Mouse (Mus musculus) liver, adult (tissue): ENCODE data around the gene Zfp652.

Source experiments
- GATA4 ChIP-seq: IDR thresholded peaks from 2 replicates; pipeline ENCODE4 v1.6.1; 2014; ENCODE audit warnings: mild to moderate bottlenecking, low read length; ENCODE audit not compliant: insufficient replicate concordance

The Zfp652 gene

DNA sequence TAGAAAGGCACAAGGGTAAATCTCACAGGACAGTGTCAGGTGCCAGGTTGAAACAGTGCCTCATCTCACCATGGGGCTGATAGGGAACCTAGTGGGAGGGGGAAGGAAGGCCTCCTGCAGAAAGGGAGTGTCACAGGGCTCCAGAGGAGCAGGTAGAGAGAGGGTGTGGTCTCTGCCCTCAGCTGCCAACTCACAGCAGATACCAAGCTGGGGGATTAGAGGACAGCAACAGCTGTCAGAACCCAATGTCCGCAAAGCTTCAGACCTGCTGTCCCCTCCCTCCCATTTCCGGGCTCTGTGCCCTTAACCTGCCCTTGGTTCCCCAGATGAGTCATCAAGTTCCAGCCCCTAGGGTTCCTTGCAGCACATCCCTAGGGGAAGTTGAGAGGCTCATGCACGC, 93.1 kb downstream of the Zfp652 start:
- no peak for TF ChIP-seq GATA4

DNA sequence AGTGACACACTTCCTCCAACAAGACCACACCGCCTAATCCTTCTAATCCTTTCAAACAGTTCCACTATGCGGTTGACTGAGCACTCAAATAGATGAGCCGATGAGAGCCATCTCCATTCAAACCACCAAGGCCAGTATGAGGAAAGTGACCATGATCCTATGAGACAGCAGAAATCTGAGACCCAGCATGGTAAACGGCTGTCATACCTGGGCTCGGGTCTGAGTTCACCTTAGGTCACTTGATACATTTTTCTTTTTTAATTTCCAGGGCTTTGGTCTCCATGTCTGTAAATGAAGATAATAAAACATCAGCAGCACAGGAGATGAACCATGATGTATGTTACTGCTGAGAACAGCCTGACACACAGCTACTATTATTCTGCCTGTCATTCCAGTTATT, 95.4 kb downstream of the Zfp652 start:
- no peak for TF ChIP-seq GATA4

DNA sequence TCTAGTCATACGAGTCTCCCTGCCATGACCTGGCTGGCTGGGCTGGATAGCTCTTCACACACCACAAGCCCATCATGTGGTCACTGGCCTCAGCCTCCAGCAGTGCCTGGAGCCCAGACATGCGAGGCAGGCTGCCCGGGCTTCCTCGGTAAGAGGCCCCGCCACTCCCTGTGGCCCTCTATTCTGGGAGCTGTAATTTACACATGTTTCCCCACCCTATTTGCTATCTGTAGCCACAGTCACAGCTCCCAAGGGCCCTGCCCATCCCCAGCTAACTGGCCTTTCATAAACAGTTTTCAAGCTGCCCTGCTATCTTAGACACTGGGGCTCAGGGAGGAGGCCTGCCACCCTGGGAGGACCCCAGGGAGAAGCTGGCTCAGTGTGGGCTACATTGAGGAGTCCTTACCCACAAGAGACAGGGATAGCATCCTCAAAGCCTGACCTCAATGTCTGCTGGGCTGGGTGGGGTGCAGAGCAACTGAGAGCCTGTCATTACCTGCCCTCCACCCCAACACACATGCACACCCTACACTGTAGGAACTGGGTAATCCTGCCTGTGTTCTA, 96.1 kb downstream of the Zfp652 start:
- no peak for TF ChIP-seq GATA4

DNA sequence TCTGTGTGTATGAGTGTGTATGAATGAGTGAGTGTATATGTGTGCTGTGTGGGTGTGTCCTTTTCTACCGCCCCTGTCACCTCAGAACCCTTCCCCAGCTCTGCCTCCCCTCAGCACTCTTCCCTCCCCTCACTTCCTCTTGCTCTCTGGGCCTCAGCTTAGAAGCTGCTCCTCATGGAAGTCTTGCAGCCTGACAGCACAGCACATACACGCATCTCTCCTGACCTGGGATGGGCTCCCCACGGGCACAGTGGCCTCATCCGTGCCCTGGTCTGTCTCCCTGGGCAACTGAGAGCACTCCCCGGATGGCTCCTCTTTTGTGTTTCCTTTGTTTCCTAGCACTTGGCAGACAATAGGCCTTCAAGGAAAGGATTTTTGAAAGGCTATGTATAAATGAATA, 97.1 kb downstream of the Zfp652 start:
- no peak for TF ChIP-seq GATA4

DNA sequence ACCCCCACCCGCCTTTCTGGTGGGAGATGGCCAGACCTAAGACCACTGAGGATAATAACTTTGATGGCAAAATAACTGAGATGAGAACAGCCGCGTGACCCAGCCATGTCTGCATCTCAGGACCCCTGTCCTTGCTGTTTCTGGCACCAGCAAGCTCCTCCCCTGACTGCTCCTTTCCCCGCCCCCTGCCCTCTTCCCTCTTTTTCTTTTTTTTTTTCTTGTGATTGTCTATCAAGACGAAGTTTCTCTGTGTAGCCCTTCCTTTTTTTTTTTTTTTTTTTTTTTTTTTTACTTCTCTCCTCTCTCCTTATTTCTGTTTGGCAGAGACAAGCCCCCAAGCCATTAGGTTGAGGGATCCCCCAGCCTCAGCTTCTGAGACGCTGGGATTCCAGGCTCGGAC, 98.4 kb downstream of the Zfp652 start:
- no peak for TF ChIP-seq GATA4

DNA sequence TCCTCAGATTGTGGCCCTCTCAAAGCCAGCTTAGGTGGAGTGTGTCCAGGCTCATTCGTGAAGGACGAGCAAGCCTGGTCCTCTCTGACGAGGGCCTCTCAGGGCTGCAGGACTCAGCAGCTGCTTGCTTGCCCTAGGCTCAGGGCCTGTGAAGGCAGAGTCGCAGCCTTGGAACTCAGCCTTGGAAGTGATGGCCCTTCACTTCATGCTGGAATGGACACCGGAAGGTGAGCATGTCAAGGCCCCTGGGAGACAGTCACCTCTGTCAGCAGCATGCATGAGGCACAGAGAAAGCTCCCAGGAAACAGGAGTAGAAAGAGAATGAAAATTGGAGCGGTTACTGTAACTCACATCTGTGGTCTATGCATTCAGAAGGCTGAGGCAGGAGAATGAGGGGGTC, 99.3 kb downstream of the Zfp652 start:
- no peak for TF ChIP-seq GATA4

DNA sequence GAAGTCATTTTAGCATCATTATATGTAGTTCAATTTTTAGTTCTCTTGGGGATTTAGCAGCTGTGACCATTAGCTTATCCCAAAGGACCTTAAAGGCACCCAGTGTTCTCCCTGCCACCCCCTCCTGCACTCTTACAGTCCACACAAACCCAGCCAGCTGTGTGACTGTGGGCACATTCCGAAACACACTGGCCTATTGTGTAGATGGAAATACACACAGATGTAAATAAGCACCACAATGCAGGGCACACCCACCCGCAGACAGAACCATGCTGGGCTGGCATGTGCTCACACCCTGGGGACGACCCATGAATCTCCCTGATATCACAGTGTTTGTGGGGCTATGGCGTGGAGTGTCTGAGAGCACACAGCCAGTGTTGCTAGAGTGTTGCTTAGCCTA, 99.8 kb downstream of the Zfp652 start:
- no peak for TF ChIP-seq GATA4

DNA sequence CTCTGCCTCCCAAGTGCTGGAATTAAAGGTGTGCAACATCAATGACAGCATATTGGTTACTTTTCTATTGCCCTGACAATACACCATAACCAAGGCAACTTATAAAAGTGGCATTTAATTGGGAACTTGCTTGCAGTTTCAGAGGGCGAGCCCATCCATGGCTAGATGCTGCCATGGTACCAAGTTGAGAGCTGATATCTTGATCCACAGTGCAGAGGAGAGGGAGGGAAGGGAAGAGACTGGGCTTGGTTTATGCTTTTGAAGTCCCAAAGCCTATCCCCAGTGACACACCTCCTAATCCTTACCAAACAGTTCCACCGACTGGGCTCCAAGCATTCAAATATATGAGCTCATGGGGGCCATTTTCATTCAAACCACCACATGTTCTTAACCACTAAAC, 101.6 kb downstream of the Zfp652 start:
- no peak for TF ChIP-seq GATA4

DNA sequence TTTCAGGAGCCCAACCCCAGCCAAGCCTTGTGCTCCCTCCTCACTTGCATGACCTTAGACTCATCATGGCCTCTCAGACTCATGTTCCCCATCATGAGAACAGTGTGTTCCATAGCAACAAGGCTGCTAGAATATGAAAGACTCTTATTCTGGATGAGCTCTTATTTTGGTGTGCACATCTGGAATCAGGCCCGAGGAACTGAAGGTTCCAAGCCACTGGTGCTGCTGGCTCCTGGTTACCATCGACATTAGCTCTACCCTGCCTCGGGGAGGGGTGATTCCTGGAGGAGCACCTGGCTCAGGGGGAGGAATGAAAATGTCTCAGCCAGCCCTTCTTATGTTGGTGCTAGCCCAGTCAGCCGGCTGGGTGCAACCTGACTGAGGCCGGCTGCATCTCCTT, 102.4 kb downstream of the Zfp652 start:
- TF ChIP-seq GATA4: no peak

DNA sequence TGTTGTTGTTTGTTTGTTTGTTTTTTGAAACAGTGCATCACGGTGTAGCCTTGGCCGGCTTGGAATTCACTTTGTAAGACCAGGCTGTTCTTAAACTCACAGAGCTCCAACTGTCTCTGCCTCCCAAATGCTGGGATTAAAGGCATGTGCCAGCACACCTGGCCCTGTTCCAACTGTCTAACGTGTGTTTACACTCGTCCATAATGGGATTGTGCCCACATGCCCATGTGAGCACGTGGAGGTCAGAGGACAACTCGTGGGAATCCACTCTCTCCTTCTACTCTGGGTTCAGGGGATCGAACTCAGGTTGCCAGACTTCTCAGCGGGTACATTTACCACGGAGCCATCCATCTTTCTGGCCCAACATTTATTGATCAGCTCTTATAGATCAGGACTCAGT, 102.9 kb downstream of the Zfp652 start:
- TF ChIP-seq GATA4: no peak

DNA sequence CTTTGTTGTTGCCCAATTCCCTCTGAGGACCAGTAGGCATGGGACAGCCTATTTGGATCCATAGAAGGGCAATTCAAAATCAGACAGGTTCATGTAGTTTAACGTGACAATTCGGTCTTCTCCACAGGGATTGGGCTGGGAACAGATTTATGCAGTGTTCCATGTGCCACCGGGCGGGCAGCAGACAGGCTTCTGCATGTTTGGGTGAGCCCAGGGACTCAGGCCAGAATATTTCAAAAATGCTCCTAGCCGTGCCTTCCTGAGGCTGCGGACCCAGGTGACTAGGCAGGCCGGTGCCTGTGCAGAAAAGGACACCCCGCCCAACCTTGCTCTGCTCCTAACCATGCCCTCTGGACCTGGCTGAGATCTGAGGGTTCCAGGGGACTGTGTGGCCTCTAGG, 106.7 kb downstream of the Zfp652 start:
- no peak for TF ChIP-seq GATA4

DNA sequence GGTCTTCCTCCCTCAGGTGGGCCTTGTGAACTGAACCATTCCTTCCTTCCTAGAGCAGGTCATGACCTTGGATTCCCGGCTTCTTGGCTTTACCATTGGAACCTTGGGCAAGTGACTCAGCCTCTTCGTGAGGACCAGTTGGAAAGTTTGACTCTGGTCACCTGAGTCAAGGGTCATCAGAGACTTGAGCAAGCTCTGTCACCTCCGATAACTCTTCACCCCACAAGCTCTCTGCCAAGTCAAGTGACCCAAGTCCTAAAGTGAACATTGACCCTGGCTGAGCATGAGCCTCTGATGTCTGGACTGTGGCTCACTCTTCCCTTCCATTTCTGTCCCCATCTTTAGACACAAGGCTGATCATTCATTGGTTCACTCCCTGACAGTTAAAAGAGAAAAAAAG, 109.0 kb downstream of the Zfp652 start:
- no peak; the same call in 1 of the 2 replicates for TF ChIP-seq GATA4

DNA sequence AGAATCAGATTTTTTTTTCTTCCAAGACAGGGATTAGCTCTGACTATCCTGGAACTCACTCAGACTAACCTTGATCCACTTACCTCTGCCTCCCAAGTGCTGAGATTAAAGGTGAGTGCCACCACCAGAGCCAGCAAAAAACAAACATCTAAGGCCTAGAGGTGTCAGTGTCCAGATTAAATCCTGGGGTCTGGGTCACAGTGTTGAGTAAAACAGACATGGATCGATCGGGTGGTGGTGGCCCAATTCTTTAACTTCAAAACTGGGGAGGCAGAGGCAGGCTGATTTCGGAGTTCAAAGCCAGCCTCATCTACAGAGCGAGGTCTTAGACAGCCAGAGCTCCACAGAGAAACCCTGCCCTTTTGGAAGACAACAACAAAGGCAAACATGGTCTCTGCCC, 110.0 kb downstream of the Zfp652 start:
- no peak for TF ChIP-seq GATA4

DNA sequence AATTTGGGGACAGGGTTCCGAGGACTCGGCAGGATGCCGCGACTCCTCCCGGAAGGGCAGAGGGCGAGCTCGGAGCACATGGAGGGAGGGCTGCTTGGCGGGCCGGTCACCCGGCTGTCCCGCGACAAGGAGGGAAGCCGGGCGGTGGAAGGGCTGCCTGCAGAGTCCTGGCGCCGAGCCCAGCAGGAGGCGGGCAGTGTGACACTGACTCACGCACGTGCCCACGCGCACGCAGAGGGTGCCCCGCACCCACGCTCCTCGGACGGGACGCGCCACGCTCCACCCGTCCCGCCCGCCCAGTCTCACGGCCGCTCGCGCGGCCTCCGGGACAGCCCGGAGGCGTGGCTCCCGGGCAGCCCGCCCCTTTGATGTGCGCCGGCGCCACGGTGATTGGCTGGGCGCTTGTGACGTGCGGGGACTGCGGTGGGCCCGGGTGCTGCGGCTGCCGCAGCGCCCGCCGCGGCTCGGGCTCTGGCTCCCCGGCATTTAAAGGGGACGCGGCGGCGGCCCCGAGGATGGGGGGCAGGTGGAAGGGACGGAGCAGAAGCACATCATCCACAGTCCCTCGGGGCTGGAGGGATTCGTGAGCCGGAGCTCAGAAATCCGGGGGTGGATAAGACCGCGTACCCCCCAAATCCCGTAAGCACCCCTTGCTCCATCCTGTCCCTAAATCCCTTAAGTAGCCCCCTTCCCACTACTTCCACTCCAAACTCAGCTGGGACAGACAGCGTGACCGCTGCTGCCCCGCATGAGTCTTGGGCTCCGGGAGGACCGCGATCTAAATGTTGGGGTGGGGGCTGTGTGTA, 111.8 kb downstream of the Zfp652 start, which contains the start of gene Phospho1:
Gene Phospho1 (plus strand): TSS at position 429 of the 806 bp plus-strand sequence.
- peak; percentile 35; the same call in 1 of the 2 replicates for TF ChIP-seq GATA4

DNA sequence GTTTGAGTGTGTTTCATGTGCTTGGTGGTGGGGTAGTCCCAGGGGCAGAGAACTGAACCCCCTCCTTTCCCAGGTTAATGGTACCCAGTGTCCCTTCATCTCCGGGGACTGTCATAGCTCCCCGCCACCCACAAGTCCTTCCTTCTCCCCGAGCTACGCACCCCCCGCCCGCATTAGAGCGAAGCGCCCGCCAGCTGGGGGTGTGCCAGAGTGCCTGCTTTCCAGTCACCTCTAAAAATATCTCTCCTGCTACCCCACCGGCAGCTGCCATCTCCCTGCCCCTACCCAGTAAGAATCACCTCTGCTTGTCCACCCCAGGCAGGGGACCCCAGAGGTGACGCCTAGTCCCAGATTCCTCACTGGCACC, 112.4 kb downstream of the Zfp652 start:
- no peak for TF ChIP-seq GATA4

DNA sequence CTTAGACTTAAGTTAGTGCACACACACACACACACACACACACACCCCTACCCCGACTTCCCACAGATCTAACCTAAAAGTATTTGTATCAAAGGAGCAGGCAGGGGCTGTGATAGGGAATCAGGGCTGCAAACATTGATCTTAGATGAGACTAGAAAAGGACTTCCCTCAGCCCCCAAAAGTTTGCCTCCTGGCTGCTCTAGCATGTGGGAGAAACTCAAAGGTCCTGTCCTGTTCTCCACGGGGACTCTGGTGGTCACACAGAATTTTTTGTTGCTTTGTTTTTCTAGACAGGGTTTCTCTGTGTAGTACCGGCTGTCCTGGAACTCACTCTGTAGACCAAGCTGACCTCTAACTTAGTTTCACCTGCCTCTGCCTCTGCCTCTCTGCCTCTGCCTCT, 113.2 kb downstream of the Zfp652 start:
- TF ChIP-seq GATA4: no peak
